Mouse (Mus musculus) retina, postnatal 1 day (tissue): ENCODE data around the gene 1700030J22Rik.

ENCODE experiments used
- DNase-seq: peaks from one replicate; pipeline ENCODE4 v3.0.0-alpha.2; 2012

The 1700030J22Rik gene

DNA sequence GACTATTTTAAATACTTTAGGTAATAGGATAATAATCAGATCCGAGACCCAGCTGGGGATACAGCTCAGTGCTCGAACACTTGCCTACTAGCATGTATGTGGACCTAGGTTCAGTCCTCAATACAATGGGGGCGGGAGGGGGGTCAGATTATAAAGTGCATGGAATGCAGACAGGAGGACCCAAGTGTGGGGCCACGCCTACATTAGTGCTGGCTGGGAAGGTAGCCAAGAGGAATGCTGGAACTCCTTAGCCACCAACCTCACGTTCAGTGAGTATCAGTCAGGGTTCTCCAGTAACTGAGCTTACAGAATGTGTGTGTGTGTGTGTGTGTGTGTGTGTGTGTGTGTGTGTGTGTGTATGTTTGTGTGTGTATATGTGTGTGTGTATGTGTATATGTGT lies 27.4 kb downstream of the 1700030J22Rik start:
- DNase-seq = no peak

DNA sequence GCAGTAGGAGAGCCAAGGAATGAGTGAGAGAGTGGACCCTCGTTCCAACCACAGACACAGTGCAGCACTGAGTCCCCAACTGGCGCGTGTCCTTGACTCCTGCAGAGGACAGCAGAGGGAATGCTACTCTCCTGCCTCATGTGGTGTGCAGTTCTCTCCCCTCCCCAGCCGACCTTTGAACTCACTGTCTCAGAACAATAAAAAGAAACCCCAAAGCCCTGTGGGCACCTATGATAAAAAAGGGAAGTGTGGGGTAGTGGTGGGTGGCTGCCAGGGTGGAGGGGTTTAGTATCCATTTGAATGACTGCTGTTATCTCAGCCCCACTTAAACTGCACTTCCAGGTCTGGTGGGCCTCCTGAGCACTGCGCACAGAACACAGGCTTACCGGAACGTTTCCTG lies 31.2 kb downstream of the 1700030J22Rik start:
- no peak for DNase-seq

DNA sequence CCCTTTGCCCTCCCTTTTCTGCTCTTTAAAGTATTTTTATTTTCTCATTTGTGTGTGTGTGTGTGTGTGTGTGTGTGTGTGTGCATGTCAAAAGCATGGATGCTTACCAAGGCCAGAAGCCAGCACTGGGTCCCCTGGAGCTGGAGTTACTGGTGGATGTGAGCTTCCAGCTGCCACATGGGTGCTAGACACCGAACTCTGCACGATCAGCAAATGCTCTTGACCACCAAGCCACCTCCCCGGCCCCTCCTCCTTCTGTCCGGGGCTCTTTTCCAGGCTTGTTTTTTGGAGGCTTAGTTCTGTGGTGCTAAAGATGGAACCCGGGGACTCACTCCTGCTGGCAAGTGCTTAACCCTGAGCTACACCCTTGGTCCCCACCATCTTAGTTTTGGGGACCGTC lies 31.9 kb downstream of the 1700030J22Rik start:
- DNase-seq = no peak

DNA sequence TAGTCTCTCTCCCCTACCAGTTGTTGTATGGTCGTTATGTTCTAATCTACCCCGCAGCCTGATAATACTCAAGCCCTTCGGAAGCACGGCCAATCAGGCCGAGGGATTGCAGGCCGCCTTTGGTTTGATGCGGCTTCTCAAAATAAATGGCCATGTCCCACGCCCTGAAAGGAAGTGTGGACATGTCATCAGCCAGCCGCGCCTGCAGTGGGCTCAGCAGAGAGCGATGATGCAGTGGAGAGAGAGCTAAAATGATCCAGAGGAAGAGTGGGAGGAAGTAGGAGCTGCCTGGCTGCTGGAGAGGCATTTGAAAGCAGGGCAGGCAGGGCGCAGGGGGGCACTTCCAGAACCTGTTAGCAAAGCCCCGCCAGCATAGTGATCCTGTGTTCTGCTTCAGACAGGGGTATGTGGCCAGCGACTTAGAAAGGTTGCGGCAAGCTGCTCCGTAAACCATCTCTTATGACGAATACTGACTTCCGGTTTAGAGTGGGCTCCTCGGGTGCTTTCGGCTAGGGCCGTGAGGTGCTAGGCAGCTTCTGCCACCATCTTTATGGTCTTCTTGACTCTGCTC lies 32.4 kb downstream of the 1700030J22Rik start:
- DNase-seq = no peak

DNA sequence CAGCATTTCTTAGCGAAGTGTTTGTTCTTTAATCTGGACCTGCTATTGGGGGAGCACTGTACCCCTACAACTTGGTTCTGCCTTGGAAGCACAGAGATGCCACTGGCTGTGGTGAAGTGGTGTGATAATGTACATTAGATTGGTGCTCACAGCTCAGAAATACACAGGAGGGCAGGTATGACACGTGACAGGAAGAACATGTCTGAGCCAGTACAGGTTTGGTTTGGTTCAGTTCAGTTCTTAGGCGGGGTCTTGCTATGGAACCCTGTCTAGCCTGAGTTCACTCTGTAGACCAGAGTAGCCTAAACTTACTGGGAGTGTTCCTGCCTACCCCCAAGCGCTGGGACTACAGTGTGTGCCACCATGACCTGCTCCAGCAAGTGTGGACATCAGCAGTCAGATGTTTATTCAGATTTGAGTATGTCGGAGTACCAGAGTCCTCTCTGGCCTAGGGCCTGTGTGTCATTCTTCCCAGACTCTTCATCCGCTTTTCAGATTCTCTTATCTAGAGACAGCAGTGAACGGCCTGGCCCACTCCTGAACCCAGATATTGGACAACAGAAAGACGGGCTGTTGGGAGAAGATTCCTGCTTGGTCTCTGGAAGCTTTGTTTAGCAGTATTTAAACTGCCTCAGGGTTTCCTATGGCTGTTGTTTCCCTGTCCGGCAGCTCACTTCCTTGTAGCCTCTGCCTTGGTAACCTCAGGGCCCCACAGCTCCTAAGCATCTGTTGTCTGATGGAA lies 33.4 kb downstream of the 1700030J22Rik start:
- DNase-seq = no peak

DNA sequence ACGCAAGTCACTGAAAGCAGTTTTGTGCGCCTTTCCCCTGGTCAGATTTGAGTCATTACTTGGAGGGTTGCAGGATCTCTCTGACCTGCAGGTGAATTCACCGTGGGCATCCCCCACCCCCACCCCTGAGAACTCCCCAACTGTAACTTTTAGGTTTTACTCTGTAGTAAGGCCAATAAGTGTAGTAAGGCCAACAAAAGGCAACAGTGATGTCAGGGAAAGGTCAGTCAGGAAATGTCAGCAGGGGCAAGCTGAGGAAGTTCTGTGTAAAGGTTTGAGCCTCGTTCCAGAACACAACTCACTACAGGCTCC lies 34.4 kb downstream of the 1700030J22Rik start:
- no peak for DNase-seq

DNA sequence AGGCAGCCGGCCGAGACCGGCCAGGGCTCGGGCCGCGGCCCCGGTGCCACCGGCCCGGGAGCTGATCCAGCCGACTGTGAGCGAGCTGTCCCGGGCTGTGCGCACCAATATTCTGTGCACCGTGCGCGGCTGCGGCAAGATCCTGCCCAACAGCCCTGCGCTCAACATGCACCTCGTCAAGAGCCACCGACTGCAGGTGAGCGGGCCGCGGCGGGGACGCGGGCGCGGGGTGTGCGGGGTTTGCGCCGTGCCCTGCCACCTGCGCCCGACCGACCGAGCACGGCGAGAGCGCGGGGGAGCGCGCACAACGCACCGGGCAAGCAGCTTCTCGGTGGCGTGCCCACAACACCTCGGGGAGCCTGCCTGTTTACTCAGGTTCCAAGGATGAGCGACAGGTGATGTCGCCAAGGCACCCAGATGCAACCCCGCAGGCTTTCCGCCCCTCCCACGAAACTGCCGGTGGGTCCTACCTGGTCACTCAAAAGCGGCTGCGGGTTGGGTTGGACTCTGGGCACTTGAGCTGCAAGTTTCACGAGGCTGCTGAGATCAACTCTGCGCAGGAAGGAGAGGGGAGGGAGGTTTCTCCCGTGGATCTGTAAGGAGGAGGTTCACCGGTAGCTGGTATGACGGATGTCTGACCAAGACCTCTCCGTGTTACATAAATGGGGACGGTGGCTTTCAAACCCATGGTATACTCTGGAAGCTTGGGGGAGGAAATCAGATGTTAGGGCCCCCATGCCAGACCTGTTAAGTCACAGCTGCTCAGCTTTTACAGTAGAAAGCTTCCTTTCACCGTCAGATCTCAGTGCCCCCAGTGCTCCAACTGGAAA lies 35.0 kb downstream of the 1700030J22Rik start:
- DNase-seq = peak; percentile 34

DNA sequence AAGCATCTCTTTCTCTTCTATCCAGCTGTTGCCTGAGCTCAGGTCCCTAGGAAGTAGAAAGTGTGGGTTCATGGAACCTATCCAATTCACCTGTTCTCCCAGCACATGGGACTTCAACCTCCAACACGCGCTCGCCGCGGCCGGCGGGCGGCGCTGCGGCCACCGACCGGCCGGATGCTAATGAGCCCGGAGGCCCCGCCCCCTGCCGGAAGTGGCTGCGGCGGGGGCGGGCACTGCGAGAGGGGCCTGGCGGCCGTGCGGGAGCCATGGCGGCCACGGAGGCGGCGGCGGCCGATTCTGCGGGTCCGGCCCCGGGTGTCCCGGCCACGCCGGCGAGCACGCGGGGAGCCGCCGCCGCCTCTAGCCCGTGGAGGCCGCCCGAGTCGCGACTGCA lies 35.6 kb downstream of the 1700030J22Rik start, which contains the start of gene Atmin:
Gene Atmin, plus strand, starts transcription at position 233 of the 394 bp plus-strand sequence.
- DNase-seq = peak; percentile 91

DNA sequence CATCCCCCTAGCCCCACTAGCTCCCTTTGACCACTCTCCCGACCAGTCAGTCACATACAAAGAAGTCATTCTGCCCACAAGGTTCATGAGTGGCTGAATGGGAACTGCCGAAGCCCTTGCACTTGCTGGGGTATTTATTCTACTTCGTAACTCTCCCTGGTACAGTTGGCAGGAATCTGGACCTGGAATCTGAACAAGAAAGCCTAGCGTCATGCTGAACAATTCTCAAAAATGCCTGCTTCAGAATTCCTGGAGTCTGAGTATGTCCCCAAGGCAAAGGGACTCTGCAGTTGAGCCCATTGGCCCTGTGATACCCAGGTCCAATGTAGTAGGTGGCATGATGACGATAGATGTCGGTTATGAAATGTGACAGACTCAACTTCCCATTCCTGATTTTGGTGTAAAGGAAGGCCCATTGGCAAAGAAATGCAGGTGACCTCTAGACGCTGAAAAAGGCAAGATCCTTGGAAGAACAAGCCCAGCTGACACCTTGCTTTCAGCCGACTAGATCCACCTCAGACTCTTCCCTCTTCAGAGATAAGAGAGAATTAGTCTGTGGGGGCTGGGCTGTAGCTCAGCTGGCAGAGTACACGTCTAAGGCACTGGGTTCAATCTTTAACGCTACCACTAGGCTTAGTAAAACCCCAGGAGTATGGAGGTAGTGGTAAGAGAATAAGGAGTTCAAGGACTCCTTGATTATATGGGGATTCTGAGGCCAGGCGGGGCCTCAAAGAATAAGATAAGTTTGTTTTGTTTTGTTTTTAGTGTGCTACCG lies 36.3 kb downstream of the 1700030J22Rik start:
- peak; percentile 7 for DNase-seq

DNA sequence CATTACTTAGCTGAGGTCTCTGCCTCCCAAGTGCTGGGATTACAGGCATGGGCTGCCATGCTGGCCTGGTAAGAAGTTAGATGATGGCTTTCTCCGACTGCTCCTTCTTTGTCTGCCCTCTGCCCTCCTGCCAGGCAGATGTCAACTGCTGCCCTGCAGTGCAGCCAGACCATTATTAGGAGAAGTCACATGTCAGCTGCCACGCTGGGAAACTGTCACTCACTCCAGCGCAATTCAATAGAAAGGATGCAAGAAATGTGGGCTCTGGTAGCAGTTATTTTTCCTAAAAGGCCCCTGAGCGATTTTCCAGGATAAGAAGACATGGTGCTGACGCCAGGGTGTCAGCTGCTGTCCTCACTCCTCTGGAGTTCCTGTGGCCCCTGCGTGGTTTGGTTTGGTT lies 43.3 kb downstream of the 1700030J22Rik start:
- DNase-seq = no peak

DNA sequence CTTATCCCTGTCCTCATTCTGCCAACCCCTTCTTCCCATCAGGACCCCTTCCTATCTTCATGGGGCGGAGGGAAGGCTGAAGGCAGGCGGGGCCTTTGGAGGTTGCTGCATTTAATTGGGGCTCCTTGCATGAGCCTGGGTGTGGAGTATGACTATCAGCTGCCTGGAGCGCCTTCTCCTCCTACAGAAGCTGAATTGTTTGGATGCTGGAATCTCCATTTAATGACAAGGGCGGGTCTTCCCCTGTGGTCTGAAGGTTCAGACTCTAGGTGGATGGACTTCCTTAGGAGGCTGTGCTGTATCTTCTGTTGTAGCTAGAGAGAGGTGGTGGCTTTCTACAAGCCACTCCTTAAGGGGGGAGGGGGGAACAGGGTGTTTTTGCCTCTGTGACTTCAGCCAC lies 43.8 kb downstream of the 1700030J22Rik start:
- no peak for DNase-seq

DNA sequence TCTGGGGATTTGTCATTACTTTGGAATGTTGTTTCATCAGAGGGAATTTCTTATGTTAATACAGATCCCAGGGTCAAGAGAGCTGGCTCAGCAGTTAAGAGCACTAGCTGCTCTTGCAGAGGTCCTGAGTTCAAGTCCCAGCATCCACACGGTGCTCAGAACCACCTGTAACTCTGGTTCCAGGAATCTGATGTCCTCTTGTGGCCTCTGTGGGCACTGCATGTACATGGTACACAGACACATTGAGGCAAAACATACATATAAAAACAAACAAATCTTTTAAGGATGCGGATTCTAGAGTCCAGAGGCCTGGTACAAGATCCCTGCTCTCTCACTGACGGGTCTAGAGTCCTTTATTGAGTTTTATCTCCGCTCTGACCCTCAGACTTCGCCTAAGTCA lies 50.2 kb downstream of the 1700030J22Rik start:
- DNase-seq = no peak

DNA sequence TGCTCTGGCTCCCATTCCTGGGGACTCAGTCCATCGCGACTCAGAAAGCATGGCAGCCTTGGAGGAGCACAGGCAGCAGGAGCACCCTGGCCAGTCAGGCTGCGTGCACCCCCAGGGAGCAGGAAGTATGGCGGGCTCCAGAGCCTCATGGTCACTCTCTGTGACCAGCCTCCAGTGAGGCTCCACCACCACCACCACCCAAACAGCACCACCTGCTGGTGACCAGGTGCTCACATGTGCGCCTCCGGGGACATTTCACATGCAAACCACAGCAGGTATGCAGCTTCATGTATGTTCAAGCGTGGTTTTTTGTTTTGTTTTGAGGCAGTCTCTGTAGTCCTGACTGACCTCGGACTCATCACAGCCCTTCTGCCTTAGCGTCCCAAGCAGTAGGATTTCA lies 50.9 kb downstream of the 1700030J22Rik start:
- DNase-seq = peak; percentile 55

DNA sequence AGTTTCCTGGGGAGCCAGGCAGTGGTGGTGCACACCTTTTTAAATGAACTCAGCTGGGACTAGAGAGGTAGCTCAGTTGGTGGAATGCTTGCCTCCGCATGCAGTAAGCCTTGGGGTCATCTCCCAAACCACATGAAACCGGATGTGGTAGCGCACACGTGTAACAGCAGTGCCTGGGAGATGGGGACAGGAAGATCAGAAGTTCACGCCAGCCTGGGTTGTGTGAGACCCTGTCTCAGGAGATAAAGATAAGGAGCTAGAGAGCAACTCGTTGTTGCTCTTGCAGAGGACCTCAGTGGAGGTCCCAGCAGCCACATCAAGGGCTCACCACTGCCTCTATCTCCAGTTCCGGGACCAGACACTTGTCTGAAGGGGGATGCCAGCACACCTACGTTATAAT lies 55.2 kb downstream of the 1700030J22Rik start:
- DNase-seq = no peak

DNA sequence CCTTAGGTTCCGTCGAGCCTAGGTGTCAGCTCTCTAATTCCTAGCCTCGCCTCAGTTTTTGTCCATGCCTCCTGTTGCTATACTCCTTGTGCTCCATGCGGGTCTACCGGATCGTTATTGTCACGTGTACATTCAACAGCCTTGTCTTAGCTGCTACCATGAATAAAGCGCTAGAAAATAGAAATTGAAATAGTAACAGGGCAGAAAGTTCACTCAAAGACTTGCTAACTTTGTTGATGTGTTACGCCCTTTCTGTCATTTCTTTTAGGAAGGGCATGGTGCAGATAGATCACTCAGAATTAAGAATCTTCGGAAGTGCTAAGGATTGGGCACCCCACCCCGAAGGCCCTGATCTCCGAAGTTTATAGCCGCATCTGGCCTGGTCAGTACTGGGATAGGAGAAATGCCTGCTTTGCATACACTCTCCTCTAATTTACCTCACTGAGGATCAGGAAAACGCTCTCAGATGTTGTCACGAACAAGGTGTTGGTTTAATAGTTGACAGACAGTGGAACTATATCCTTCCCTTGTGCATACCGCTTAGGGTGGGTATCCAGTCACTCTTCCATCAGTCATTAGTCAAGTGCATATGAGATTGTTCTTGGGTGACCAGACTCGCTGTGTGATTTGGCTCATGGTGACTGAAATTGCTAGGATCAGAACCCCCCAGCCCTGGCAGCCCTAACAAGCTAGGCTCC lies 56.5 kb downstream of the 1700030J22Rik start:
- DNase-seq = peak; percentile 6

DNA sequence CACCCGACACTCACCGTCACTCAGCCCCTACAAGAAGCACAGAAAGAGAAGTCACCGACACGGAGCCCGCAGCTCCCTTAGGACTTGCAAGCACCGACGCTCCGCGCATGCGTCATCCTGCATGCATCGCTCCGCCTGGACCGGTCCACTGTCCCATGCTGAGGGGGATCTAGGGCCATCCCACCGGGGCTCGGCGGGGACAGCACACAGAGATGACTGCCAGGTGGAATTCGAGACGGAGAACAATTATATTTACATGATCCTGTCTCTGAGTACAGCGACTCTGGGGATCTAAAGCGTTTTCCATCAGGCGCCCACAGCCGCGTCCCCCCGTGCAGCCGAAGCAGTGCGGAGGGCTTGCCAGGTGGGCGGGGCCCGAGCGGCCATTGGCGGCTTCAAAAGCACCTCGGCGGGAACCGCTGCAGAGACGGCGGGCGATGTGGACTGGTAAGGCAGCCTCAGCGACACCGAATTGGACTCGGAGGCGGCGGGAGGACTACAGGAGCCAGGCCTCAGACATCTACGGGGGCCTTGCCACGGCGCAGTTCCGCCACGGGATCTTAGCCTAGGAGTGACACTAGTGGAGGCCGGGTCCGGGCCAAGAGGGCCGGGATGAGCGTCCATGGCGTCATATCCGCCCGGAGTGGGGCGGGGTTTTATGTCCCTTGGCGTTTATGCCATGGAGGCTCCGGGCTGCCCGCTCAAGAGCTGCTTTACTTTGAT lies 57.3 kb downstream of the 1700030J22Rik start, which contains the start of the genes Cmc2 and Cenpn:
Gene Cmc2, minus strand, starts transcription at position 119 of the 723 bp plus-strand sequence.
Gene Cenpn, plus strand, starts transcription at position 394 of the 723 bp plus-strand sequence.
- DNase-seq = peak; percentile 97

DNA sequence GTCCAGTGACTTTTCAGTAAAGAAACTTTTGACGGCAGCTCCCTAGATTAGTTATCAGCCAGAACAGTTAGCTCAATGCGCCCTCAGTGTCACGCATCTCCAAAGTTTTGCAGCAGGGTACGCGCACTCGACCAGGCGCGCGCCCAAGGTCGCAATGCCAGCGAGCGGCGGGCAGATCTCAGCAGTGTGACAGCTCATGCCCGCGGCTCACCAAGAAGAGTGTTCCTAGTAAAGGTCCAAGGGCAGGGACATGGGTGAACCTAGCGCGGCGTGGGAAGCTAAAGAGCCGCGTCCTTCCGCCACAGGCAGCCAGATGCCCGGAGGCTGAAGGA lies 57.8 kb downstream of the 1700030J22Rik start:
- DNase-seq = no peak
